Mouse (Mus musculus) heart, adult 2 months (tissue): ENCODE measurements around the gene Cacna1i.

Experiments
- CTCF ChIP-seq: fragments of 200-600 bp; IDR thresholded peaks from 2 replicates; pipeline ENCODE4 v1.8.1; 2022; ENCODE audit warnings: antibody characterized with exemption, mild to moderate bottlenecking, moderate library complexity
- EP300 ChIP-seq: fragments of 200-500 bp; IDR thresholded peaks from 2 replicates; pipeline ENCODE4 v1.6.1; 2011; ENCODE audit warnings: low read depth, low read length, control low read depth; ENCODE audit not compliant: insufficient read depth
- POLR2A ChIP-seq: fragments of 200-500 bp; IDR thresholded peaks from 2 replicates; pipeline ENCODE4 v1.6.1; 2011; ENCODE audit warnings: mild to moderate bottlenecking, low read depth, low read length, control low read depth; ENCODE audit not compliant: insufficient read depth

DNA sequence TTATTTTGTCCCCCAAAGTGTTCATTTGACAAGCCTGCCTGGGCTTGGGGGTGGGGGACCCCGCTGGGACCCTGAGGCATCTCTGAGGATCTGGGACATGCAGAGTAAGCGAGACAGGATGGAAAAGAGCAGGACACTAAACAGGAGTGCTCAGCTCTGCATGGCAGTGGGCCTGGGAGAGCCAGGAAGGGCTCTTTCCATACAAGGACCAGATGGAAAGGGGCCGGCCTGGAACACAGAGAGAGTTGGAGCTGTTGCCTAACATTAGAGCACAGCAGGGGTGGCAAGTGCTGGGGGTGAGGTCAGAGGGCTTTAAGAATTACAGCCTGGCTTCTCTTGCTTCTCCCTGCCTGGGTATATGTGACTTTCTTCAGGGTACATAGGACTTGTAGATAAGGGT is 43.2 kb downstream of the Cacna1i start:
- TF ChIP-seq POLR2A (no peak), EP300 (no peak), CTCF (no peak)
